Mouse (Mus musculus): ENCODE measurements around the gene Parvg. TPM values are rescaled to one million over a fixed set of nuclear protein-coding genes. Genes with fewer than 3 reads are reported as not detected.

The Parvg gene
- total and polyA plus RNA-seq, 2 experiments from 2014 or later: 1.6 to 1.7 TPM

DNA sequence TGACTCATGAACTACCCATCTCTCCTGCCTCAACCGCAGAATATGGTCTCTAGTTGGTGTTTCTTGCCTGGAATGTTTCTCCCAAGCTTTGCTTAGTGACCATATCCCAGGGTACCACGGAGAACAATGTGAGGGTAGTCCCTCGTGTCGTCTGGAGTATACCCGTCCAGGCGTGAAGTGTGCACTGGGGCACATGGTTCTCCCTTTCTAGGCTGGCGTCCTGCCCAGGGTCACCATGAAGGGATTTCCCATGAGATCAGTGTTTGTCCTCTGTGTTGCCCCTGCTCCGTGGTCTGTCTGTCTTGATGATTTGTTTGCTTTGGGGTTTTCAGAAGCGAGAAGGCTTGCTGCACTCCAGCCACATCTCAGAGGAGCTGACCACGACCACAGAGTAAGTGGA lies 28.6 kb upstream of the Parvg start:
- ATAC-seq: no peak

DNA sequence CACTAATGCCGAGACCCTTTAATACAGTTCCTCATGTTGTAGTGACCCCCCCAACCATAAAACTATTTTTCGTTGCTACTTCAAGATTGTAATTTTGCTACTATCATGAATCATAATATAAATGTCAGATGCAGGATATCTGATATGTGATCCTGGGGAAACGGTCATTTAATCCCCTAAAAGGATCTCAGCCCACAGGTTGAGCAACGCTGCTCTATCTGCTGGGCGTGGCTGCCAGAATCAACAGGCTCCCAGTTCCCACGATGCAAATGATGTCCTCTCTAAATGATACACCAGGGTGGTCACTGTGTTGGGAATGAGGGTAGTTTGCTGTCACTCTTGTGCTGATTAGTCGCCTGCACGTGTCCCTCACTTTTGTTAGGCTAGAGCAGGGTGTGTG lies 26.4 kb upstream of the Parvg start:
- ATAC-seq (no peak), DNase-seq (no peak)
- H3K9me3 ChIP-seq (ENCODE audit: low read length): no peaks in the 10 kb centered on the region
- TF ChIP-seq CTCF (IDR thresholded peaks at IDR 0.05; ENCODE audit: low read depth): no peak
- H3K9ac ChIP-seq: no peak overlapping the region
- no peaks in the 10 kb centered on the region for H3K27me3 ChIP-seq (ENCODE audit: insufficient read depth, low read length)
- no peak overlapping the region for H3K27ac ChIP-seq (ENCODE audit: low read depth, low read length)
- H3K36me3 ChIP-seq (ENCODE audit: insufficient read depth): no peaks in the 10 kb centered on the region
- no peak overlapping the region for H3K4me3 ChIP-seq (ENCODE audit: low read depth, low read length)
- no peak overlapping the region for H3K4me2 ChIP-seq (ENCODE audit: low read depth)
- H3K4me1 ChIP-seq (ENCODE audit: insufficient read depth): peaks cover 33% of the 10 kb centered on the region
- WGBS: 70% methylated on average over 8 of the region's 8 CpGs

More for the DNA sequence above, 28.6 kb upstream of the Parvg start:
- Histone ChIP-seq H3K4me1 (ENCODE audit: insufficient read depth) (peaks cover 17% of the 10 kb centered on the region), H3K27me3 (ENCODE audit: insufficient read depth, low read length) (no peaks in the 10 kb centered on the region), H3K9me3 (ENCODE audit: low read length) (no peaks in the 10 kb centered on the region), H3K9ac (no peak overlapping the region), H3K4me3 (ENCODE audit: low read depth, low read length) (no peak overlapping the region), H3K4me2 (ENCODE audit: low read depth) (no peak overlapping the region), H3K36me3 (ENCODE audit: insufficient read depth) (no peaks in the 10 kb centered on the region), H3K27ac (ENCODE audit: low read depth, low read length) (no peak overlapping the region)
- TF ChIP-seq CTCF (IDR thresholded peaks at IDR 0.05; ENCODE audit: low read depth): no peak
- 69% methylated on average over 10 of the region's 10 CpGs for WGBS
- no peak for DNase-seq

DNA sequence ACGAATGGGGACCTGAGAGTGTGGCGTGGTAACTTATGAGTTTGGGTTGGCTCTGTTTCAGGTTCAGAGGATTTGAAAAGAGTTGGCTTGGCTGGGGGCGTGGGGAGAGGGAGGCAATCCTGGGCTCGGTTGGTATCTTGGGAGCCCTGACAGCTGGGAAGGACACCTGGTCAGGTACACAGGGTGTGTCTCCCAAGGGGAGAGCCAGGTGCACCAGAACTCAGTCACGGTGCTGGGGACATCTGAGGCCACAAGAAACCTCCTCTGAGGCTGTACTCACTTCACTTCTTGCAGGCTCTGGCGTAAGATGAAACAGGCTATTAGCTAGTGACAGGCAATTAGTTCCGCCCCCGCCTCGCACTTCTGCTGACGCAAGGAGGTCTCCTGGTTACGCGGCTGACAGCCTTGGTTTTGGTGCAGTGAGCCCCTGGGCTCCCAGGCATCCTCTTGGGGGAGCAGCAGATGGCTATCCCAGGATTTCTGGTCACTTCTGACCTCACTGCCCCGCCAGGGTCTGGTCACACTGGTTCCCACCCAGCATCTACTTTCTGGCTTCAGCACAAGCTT lies 24.9 kb upstream of the Parvg start:
- 21% methylated on average over 13 of the region's 13 CpGs for WGBS
- no peak for TF ChIP-seq CTCF (IDR thresholded peaks at IDR 0.05; ENCODE audit: low read depth)
- DNase-seq: peak; percentile 71
- no peak overlapping the region for H3K27ac ChIP-seq (ENCODE audit: low read depth, low read length)
- H3K36me3 ChIP-seq (ENCODE audit: insufficient read depth): no peaks in the 10 kb centered on the region
- H3K4me3 ChIP-seq (ENCODE audit: low read depth, low read length): no peak overlapping the region
- H3K4me1 ChIP-seq (ENCODE audit: insufficient read depth): peaks cover 41% of the 10 kb centered on the region
- H3K27me3 ChIP-seq (ENCODE audit: insufficient read depth, low read length): no peaks in the 10 kb centered on the region
- H3K9me3 ChIP-seq (ENCODE audit: low read length): no peaks in the 10 kb centered on the region
- H3K9ac ChIP-seq: 0 out of 2 replicates have a peak overlapping the region, but pooled peaks have one; percentile 14
- H3K4me2 ChIP-seq (ENCODE audit: low read depth): no peak overlapping the region
- peak; percentile 42; the same call in 1 of the 2 replicates for ATAC-seq

DNA sequence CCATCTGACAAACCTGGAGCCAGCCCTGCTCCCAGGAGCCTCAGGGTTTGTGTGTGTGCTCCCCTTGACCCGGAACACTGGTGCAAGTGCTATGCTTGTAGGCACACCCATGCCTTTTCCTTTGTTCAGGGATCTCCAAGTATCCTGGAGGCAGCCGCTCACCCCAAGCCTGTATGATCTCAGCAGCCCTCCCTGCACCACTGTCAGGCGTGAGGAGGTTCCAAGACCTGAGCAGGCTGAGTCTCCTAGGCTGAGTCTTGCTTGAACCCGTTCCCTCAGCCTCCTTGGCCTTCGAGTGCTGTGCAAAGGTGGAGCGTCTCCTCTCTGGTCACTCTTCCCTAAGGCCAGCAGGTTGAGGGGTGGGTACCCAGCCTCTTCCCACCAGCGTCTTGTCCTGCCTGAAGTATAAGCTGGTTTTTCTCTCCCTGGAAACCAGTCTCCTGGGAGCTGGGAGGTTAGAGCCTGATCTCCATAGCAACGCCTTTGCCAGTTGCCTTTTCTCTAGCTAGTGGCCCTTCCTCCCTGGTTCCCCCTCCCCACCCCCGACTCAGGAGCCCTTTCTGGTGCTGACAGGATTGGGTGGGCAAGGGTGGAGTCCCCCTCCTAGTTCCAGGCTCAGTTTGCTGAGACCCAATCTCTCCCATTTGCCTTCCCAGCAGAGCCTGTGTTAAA lies 24.0 kb upstream of the Parvg start:
- Histone ChIP-seq H3K4me1 (ENCODE audit: insufficient read depth) (peaks cover 41% of the 10 kb centered on the region), H3K9ac (0 out of 2 replicates have a peak overlapping the region, but pooled peaks have one; percentile 10)

DNA sequence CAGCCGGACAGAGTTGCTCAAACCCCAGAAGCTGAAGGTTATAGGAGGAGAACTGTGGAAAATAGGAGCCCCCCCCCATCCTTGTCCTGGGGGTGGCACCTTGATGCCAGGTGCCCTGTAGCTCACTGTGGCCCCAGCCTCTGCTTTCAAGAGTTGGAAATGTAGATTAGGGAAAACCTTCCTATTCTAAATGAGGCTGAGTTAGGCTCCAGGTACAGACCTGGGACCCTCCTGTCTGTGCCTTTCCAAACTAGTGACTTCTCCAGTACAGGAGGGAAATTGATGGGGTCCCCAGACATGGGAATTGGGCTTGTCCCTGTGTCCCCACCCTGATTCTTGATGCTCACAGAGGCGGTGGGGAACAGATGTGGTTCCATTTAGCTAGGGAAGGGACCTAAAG lies 23.2 kb upstream of the Parvg start:
- ATAC-seq: no peak
- DNase-seq: no peak
- Histone ChIP-seq H3K27ac (ENCODE audit: low read depth, low read length) (peak overlapping the region; percentile 36), H3K4me3 (ENCODE audit: low read depth, low read length) (no peak overlapping the region), H3K4me1 (ENCODE audit: insufficient read depth) (peaks cover 41% of the 10 kb centered on the region), H3K4me2 (ENCODE audit: low read depth) (no peak overlapping the region), H3K36me3 (ENCODE audit: insufficient read depth) (no peaks in the 10 kb centered on the region), H3K27me3 (ENCODE audit: insufficient read depth, low read length) (no peaks in the 10 kb centered on the region), H3K9ac (no peak overlapping the region), H3K9me3 (ENCODE audit: low read length) (no peaks in the 10 kb centered on the region)
- no peak for TF ChIP-seq CTCF (IDR thresholded peaks at IDR 0.05; ENCODE audit: low read depth)
- 38% methylated on average over 2 of the region's 2 CpGs for WGBS

More for the DNA sequence above, 24.0 kb upstream of the Parvg start:
- Histone ChIP-seq H3K27me3 (ENCODE audit: insufficient read depth, low read length) (no peaks in the 10 kb centered on the region), H3K4me2 (ENCODE audit: low read depth) (peak overlapping the region; percentile 21; the same call in 1 of the 2 replicates), H3K9me3 (ENCODE audit: low read length) (no peaks in the 10 kb centered on the region), H3K4me3 (ENCODE audit: low read depth, low read length) (no peak overlapping the region), H3K27ac (ENCODE audit: low read depth, low read length) (peak overlapping the region; percentile 64), H3K36me3 (ENCODE audit: insufficient read depth) (no peaks in the 10 kb centered on the region)
- ATAC-seq: peak; percentile 77
- no peak for TF ChIP-seq CTCF (IDR thresholded peaks at IDR 0.05; ENCODE audit: low read depth)
- DNase-seq: peak; percentile 75
- WGBS: 18% methylated on average over 9 of the region's 9 CpGs

DNA sequence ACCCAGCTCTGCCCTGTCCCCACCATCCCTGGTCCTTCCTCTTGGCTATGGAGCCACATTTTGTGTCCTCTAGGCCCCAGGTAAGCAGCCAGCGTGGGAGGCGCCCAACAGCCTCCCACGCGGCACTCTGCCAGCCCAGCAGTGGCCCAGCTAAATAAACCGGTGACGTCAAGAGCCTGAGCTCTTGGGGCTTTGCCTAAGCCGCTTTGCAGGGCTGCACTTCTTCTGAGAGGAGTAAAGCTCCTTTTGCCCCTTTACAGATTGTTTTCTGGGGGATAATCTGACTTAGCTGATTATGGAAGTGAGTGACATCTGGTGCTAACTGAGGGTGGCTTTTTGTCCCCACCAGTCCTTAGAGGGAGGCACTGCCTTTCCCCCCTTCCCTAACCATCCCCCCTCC lies 22.8 kb upstream of the Parvg start:
- H3K36me3 ChIP-seq (ENCODE audit: insufficient read depth): no peaks in the 10 kb centered on the region
- H3K4me3 ChIP-seq (ENCODE audit: low read depth, low read length): no peak overlapping the region
- no peaks in the 10 kb centered on the region for H3K9me3 ChIP-seq (ENCODE audit: low read length)
- no peak for TF ChIP-seq CTCF (IDR thresholded peaks at IDR 0.05; ENCODE audit: low read depth)
- H3K9ac ChIP-seq: no peak overlapping the region
- H3K4me1 ChIP-seq (ENCODE audit: insufficient read depth): peaks cover 41% of the 10 kb centered on the region
- ATAC-seq: no peak
- no peaks in the 10 kb centered on the region for H3K27me3 ChIP-seq (ENCODE audit: insufficient read depth, low read length)
- WGBS: 6% methylated on average over 7 of the region's 7 CpGs
- DNase-seq: peak; percentile 63
- H3K4me2 ChIP-seq (ENCODE audit: low read depth): no peak overlapping the region
- peak overlapping the region; percentile 15; the same call in 1 of the 2 replicates for H3K27ac ChIP-seq (ENCODE audit: low read depth, low read length)
